Mouse (Mus musculus): ENCODE results near the gene Cpsf4.
"Not testable (repeated sequence)": the region's sequence is repeated elsewhere in the genome, so short reads cannot be mapped to it uniquely, and the experiment has no call there.

The Cpsf4 gene

GRCm38 (mm10) chr5:145166536-145167305 is at the start of gene Cpsf4, which contains the start of gene Ptcd1:
Gene Cpsf4, plus strand, starts transcription at chr5:145167213.
Gene Ptcd1, minus strand, starts transcription at chr5:145167108.
- peak; percentile 98 for DNase-seq

GRCm38 (mm10) chr5:145118005-145118404 is 49.0 kb upstream of the Cpsf4 start:
- DNase-seq = no peak

DNA sequence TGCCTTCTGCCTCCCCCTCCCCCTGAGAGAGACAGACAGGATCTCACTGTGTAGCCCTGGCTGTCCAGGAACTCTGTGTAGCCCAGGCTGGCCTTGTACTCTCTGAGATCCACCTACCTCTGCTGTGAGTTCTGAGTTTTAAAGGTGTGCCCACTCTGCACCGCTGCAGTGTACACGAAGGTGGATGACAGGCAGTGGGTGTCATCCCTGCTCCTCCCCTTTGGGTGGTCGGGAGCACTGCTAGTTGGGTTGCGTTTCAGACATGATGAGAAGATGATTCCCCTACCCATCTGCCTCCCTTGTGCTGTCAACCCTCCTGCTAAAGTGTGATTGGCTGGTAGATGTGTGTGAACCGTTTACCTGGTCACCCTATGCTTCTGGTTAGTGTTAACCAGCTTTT is 48.6 kb upstream of the Cpsf4 start:
- no peak for DNase-seq

GRCm38 (mm10) chr5:145119385-145119784 is 47.6 kb upstream of the Cpsf4 start:
- no peak for DNase-seq

DNA sequence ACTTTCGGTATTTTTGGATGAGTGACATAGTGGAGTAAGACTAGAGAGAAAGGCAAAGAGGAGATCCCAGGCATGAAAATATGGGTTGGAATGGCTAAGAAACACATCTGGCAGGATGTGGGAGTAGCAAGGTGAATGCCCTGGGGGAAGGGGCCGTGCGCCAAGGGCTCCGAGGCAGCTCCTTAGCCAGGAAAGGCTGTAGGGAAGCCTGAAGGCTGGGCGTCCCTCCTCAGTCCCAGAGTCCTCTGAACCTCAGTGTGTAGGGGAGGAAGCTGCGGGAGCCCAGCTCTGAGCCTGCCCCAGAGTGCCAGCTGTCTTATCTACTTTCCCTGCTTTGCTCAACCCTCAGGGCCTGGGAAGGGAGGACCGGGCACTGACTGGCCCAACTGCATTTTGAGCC is 46.1 kb upstream of the Cpsf4 start:
- no peak for DNase-seq

- DNase-seq = no peak
Measured at GRCm38 (mm10) chr5:145123396-145123795, 43.6 kb upstream of the Cpsf4 start.

DNA sequence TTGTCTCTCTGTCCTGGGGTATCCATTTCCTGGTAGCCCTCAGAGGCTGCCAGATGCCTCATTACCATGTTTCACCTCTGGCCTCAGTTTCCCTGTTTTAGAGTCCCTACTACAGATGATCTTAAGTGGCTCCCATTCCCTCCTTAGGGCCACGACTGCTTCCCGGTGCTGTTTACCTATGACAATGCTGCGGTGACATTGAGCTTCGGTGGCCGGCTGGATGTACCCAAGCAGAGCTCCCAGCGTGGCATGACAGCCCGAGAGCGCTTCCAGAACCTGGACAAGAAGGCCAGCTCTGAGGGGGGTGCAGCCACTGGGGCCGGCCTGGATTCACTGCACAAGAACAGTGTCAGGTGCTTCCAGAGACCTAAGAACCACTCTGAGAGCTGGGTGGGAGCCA is 40.4 kb upstream of the Cpsf4 start:
- no peak for DNase-seq

- DNase-seq = no peak
Measured at GRCm38 (mm10) chr5:145129124-145129523, 37.9 kb upstream of the Cpsf4 start.

DNA sequence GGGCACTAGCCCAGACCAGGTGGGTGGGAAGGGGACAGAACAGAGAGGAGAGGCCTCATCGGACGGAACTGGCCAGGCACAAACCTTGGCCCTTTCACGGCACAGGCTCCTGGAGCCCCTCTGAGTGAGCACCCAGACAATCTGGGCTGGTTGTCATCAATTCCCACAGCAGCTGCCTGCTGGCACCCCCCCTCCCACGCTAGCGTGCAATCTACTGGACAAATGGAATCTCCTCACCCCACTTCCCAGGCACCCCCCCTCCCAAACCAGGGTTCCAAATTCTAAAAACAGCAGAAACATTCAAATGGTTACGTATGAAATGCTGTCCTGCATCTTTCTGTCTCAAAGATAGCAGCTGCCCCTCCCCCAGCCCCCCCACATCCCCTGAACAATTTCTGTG is 37.2 kb upstream of the Cpsf4 start:
- DNase-seq = not testable (repeated sequence)

- DNase-seq = no peak
Measured at GRCm38 (mm10) chr5:145130191-145130590, 36.8 kb upstream of the Cpsf4 start.

DNA sequence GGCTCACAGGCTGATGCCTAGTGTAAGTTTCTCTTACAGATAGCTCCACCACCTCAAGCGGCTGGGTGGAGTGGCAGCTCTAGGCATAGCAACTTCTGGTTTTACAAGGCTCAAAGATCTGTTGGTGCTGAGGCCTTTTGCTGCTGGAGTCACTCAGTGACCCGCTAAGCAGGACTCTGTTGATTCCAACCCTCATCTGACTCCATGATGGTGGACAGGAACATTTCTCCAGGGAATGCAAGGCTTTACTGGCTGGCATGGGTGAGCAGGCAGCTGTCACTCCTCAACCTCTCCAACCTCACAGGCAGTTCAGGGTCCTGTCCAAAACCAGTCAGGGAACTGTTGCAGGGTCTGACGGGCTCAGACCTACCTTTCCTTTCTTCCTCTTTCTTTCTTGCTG is 36.0 kb upstream of the Cpsf4 start:
- no peak for DNase-seq

- not testable (repeated sequence) for DNase-seq
Measured at GRCm38 (mm10) chr5:145133275-145133674, 33.7 kb upstream of the Cpsf4 start.

DNA sequence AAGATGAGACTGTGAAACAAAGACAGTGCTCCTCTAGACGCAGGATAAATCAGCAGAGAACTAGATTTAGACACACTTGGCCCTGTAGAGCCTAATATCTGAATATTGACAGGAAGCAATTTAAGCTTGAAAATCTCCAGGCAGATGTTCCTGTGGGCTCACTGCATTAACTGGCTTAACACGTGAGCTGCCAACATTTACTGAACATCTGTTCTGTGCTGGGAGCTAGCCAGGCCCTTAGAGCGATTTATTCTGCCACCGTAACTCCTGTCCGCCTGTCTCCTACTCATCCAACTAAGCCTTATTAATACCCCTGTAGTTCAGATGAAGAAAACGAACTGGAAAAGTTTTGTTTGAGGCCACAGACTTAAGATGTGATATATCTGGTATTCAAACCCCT is 28.2 kb upstream of the Cpsf4 start:
- no peak for DNase-seq

- peak; percentile 94 for DNase-seq
Measured at GRCm38 (mm10) chr5:145139571-145140519, 27.2 kb upstream of the Cpsf4 start, which contains the start of the genes Pdap1 and Bud31. Gene Pdap1, minus strand, starts transcription at chr5:145140238. Gene Bud31, plus strand, starts transcription at chr5:145140362.

GRCm38 (mm10) chr5:145140611-145141010 is 26.4 kb upstream of the Cpsf4 start:
- DNase-seq = peak; percentile 12

DNA sequence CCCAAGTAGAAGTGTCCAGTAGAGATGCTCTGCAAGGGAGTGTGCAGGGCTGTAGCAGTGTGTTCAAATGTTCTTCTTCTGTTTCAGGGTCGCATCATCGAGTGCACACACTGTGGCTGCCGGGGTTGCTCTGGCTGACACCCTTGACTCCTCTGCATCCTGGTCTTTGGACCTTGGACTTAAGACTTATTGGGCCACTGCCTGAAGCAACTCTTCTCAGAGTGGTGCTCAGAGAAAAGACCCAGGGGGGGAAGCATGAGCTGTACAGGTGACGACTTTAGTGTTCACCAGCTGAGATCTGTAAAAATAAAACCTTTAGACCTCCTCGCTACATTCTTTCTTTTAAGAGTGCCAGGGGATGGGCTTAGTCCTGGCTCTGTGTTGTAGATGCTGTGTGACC is 19.3 kb upstream of the Cpsf4 start:
- no peak for DNase-seq

GRCm38 (mm10) chr5:145149294-145149693 is 17.7 kb upstream of the Cpsf4 start:
- DNase-seq = no peak

GRCm38 (mm10) chr5:145152690-145153089 is 14.3 kb upstream of the Cpsf4 start:
- DNase-seq = no peak

GRCm38 (mm10) chr5:145161361-145161760 is 5.7 kb upstream of the Cpsf4 start:
- no peak for DNase-seq

DNA sequence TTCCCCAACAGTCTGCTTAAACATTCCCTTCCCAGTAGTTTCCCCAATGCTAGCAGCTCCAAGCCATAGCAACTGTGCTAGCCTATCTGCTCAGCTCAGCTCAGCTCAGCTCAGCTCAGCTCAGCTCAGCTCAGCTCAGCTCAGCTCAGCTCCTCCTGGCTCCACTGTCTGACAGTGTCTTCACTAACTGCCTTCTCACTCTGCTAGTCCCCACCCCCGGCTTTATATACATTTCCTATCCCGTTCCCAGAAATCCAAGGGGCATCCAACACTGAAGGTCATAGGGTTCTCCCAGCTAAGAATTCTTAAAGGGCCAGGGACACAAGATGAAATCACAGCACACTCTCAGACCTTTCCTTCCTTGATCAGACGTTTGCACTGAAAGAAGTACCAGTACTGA is 2.3 kb upstream of the Cpsf4 start:
- DNase-seq = no peak

DNA sequence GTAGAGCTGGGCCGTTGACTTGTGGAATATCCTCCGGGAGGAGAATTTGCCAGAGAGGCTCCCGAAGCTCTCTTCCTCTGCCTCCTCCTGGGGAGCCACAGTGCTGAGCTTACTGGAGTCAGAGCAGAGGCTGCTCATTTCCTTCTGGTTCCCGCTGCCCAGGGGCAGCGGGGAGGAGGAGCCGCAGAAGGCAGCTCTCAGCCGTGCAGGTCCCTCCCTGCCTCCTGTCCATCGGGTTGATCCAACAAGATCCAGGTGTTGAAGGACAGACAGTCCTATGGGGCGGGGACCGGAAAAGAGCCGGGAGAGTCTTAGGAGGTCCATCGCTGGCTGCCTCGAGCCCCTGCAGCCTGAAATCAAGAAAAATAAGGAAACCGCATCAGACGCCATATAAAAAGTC is 1.8 kb upstream of the Cpsf4 start:
- DNase-seq = peak; percentile 11

DNA sequence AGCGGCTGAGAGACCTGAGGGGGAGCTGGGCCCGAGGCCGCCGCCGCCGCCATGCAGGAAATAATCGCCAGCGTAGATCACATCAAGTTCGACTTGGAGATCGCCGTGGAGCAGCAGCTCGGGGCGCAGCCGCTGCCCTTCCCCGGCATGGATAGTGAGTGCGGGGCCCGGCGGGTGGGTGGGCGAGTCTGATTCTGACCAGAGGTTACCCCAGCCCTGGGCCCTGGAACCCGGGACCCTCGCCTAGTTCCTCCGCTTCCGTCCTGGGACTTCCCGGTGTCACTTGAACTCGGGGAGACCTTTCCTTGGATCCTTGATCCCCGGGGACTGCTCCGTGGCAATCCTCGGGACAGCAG is 271 bp downstream of the Cpsf4 start:
- DNase-seq = no peak

DNA sequence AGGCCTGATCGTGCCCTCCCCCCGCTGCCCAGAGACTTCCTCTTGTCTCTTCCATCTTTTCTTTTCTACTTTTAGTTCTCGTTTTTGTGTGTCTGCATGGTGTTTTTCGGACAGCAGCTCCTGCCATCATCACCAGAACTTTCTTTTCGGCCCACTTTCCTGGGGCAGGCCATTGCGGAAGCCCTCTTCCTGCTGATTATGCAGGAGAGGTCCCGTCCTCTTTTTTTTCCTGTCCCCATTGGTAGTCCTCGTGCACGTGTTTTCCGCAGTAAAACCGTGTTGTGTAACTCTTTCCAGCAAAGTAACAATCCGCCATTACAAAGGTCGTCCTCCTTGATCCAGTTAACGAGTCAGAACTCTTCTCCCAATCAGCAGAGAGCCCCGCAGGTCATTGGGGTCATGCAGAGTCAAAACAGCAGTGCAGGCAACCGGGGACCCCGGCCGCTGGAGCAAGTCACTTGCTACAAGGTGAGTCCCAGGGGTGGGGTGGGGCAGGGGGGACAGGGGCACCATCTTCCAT is 11.5 kb downstream of the Cpsf4 start:
- no peak for DNase-seq

DNA sequence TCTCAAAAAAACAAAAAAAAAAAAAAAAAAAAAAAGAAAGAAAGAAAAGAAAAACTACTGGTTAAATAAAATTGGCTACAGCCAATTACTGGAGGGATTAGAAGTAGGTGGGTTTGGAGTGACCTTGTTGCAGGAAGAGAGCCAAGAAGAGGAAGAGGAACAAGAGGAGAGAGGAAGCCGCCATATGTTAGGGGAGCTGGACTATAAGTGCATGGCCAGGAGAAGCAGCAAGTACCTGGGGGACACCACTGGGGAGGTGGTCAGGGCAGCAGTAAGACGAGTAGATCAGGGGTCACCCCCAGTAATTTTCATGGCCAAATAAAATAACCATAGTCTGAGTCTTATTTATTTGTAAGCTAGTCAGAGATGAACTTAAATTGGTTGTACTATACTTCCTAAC is 18.2 kb downstream of the Cpsf4 start:
- DNase-seq = no peak

All from cerebellum, adult 11 months (tissue).